Mouse (Mus musculus): Measurements from ENCODE around the gene Tnfaip8l2.
"Not testable (repeated sequence)": the region's sequence is repeated elsewhere in the genome, so short reads cannot be mapped to it uniquely, and the experiment has no call there.

The Tnfaip8l2 gene

DNA sequence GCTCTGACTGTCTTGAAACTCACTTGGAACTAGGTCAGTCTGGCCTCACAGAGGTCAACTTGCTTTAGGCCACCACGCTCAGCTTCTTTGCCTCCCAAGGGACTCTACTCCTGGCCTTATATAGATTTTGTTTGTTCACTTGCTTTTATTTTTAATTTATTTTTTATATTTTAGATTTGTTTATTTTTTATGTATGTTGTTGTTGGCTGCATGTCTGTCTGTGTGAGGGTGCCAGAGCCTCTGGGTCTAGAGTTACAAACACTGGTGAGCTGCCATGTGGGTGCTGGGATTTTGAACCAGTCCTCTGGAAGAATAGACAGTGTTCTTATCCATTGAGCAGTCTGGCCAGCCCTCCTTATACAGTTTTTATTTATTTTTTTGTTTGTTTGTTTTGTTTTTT lies 29.4 kb downstream of the Tnfaip8l2 start:
- DNase-seq (ENCODE audit: extremely low spot score, low spot score): no peak

DNA sequence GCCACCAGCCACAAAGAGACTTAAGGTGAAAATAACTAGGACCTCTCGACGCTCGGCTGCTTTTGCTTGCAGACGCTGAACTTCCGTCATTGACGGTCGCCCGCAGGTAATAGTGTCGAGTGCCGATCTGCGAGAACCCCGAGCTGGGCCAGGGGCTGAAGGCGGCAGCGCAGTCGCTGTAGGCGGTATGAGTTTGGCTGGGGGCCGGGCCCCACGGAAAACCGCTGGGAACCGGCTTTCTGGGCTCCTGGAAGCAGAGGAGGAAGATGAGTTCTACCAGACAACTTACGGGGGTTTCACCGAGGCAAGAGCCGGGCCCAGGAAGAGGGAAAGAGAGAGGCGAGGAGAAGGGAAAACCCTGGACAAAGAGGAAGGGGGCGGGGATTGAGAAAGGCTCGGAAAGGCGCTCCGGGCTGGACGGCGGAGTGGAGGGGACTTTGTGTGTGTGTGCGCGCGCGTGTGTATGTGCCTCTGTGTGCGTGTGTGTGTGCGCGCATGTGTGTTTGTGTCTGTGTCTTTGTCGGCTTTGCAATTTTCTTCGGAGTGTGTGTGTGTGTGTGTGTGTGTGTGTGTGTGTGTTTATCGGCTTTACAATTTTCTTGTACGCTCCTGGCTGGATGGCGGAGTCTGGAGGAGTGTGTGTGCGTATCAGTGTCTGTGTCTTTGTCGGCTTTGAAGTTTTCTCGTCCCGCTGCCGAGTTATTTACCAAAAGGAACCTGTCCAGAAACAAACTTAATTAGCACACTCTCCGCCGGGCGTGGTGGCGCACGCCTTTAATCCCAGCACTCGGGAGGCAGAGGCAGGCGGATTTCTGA lies 31.0 kb downstream of the Tnfaip8l2 start, which contains the start of gene Vps72:
TSS of gene Vps72 (plus strand) at position 112 of the 816 bp plus-strand sequence.
- peak; percentile 93 for DNase-seq (ENCODE audit: extremely low spot score, low spot score)

DNA sequence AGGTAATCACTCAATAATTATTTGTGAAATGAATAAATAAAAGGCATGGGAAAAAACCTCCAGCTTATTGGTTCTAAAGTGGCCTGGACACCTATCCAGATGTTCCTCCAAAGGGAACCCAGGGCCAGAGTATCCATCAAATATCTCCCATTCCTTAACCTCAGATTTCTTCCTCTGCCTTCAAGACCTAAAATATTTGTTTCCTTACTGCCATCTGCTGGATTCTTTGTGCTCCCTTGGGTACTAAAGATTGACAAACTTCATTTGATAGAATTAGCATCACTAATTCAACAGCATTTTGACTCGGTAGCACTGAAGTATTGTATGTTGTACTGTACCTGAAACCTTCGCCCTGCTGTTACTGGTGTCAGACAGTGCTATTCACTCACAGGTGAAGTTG lies 34.3 kb downstream of the Tnfaip8l2 start:
- no peak for DNase-seq (ENCODE audit: extremely low spot score, low spot score)

DNA sequence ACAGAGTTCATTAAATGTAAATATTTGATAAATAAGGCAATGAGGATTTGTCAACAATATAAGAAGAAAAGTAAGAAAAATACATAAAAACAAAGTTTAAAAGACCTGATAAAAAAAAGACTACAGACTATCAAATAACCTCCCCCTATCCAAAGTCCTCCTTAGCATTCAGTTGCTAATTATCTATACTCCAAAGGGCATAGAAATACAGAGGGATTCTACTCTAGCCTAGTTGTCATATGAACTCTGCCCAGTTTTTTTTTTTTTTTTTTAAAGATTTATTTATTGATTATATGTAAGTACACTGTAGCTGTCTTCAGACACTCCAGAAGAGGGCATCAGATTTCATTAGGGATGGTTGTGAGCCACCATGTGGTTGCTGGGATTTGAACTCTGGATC lies 34.9 kb downstream of the Tnfaip8l2 start:
- not testable (repeated sequence) for DNase-seq (ENCODE audit: extremely low spot score, low spot score)

- DNase-seq (ENCODE audit: extremely low spot score, low spot score): peak; percentile 96
Observed at GRCm38 (mm10) chr3:95106338-95107117, 35.6 kb downstream of the Tnfaip8l2 start, which contains the start of gene Pip5k1a. TSS of gene Pip5k1a (minus strand) at chr3:95106930.

GRCm38 (mm10) chr3:95105586-95106337 lies 36.4 kb downstream of the Tnfaip8l2 start:
- no peak for DNase-seq (ENCODE audit: extremely low spot score, low spot score)

DNA sequence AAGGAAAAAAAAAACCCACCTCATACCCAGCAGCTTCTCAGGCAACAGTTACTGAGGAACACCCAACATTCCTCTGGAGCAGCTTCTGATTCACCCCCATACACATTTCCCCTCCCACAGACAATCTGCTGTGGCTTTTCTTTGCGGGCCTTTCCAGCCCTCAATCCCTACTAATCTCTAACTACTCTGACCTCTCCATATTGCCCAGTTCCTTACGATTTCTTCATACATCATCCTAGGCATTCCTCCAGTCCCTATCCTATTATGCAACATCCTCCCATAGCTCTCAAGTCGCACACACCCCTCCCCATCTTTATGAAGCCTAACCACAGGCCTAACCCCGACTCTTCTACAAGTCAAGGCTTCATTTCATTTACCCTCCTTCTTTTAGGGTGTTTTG lies 37.0 kb downstream of the Tnfaip8l2 start:
- DNase-seq (ENCODE audit: extremely low spot score, low spot score): no peak

DNA sequence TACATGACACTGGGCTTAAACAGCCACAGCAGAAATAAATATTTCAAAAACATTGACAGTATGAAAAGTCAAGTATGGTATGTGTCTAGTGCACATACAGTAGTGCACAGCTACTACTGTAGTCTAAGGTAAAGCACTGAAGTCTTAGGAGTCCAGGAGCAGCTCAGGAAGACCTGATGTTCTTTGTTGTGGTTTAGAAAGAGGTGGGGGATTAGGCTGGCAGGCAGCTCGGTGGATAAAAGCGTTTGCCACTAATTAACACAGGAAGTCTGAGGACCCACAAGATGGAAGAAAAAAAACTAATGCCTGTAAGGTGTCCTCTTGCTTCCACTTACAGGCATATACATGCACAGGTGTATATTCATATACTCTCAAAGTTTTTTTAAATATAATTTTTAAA lies 41.3 kb downstream of the Tnfaip8l2 start:
- no peak for DNase-seq (ENCODE audit: extremely low spot score, low spot score)

Measured in neural tube, embryonic 10.5 days (tissue).